Mouse (Mus musculus) stomach, embryonic 14.5 days (tissue): ENCODE measurements around the gene Cdh15. TPM values are rescaled to one million over a fixed set of nuclear protein-coding genes. Genes with fewer than 3 reads are reported as not detected.

Experiments used
- ATAC-seq: fragments of 200-750 bp; cut with Nextera tagmentation; 2 replicates; pipeline ENCODE4 v1.8.0; 2017; ENCODE audit warnings: low read depth, moderate TSS enrichment; ENCODE audit not compliant: insufficient number of reproducible peaks, insufficient read depth, low FRiP score
- H3K27ac ChIP-seq: fragments of 300-500 bp; sonication (generic); 2 replicates; pipeline ENCODE4 v1.5.1; 2014; ENCODE audit warnings: mild to moderate bottlenecking, low read length, moderate library complexity, mixed read lengths
- H3K27me3 ChIP-seq: fragments of 300-500 bp; sonication (generic); 2 replicates; pipeline ENCODE4 v1.6.1; 2014; ENCODE audit warnings: low read length, control low read depth, mixed read lengths; ENCODE audit not compliant: control insufficient read depth, insufficient read depth
- H3K36me3 ChIP-seq: fragments of 300-500 bp; sonication (generic); 2 replicates; pipeline ENCODE4 v1.6.1; 2014; ENCODE audit warnings: mild to moderate bottlenecking, control low read depth, low read length, moderate library complexity, mixed read lengths; ENCODE audit not compliant: control insufficient read depth, insufficient read depth
- H3K4me1 ChIP-seq: fragments of 300-500 bp; sonication (generic); 2 replicates; pipeline ENCODE4 v1.6.1; 2014; ENCODE audit warnings: low read length, control low read depth, mixed read lengths; ENCODE audit not compliant: control insufficient read depth, insufficient read depth
- H3K4me2 ChIP-seq: fragments of 300-500 bp; sonication (generic); replicated peaks from 2 replicates; pipeline ENCODE4 v1.6.1; 2014; ENCODE audit warnings: low read depth, low read length, control low read depth
- H3K4me3 ChIP-seq: fragments of 300-500 bp; sonication (generic); 2 replicates; pipeline ENCODE4 v1.5.1; 2014; ENCODE audit warnings: low read depth, low read length, control low read depth
- H3K9ac ChIP-seq: fragments of 300-500 bp; sonication (generic); replicated peaks from 2 replicates; pipeline ENCODE4 v1.6.1; 2014; ENCODE audit warnings: low read depth, mild to moderate bottlenecking, control low read depth, low read length, moderate library complexity, mixed read lengths
- H3K9me3 ChIP-seq: fragments of 300-500 bp; sonication (generic); 2 replicates; pipeline ENCODE4 v1.6.1; 2016; ENCODE audit warnings: low read depth, low read length, control low read depth; ENCODE audit not compliant: control insufficient read depth
- WGBS: fragments of 180-500 bp; shearing (Covaris S2); extraction: QIAGEN DNeasy Blood & Tissue Kit; methylation state at CpG from one replicate; pipeline ENCODE4 v1.1.7; 2014; 5-methylcytosine and 5-hydroxymethylcytosine counted together
- polyA plus RNA-seq: library from polyadenylated mRNA; unstranded; fragments of >200 nt; fragmentation: Nextera tagmentation; extraction: Ambion mirVana; gene quantifications from 2 replicates; pipeline ENCODE4 v1.2.1, GENCODE M21; 2014

The Cdh15 gene
- polyA plus RNA-seq, 1 experiment from 2014 or later: 0.26 TPM

GRCm38 (mm10) chr8:122899085-122899484, 51.3 kb downstream of the Cdh15 start:
- peaks cover 61% of the 10 kb centered on the region for H3K36me3 ChIP-seq
- H3K4me1 ChIP-seq: no peaks in the 10 kb centered on the region
- H3K4me2 ChIP-seq: no peak overlapping the region
- no peak overlapping the region for H3K4me3 ChIP-seq
- H3K9me3 ChIP-seq: no peaks in the 10 kb centered on the region
- no peak overlapping the region for H3K27ac ChIP-seq
- ATAC-seq: no peak
- no peak overlapping the region for H3K9ac ChIP-seq
- H3K27me3 ChIP-seq: no peaks in the 10 kb centered on the region
- 80% methylated on average over 5 of the region's 5 CpGs for WGBS

GRCm38 (mm10) chr8:122901476-122901875, 53.7 kb downstream of the Cdh15 start:
- no peaks in the 10 kb centered on the region for H3K27me3 ChIP-seq
- peaks cover 37% of the 10 kb centered on the region for H3K36me3 ChIP-seq
- no peak overlapping the region for H3K4me2 ChIP-seq
- no peak overlapping the region for H3K4me3 ChIP-seq
- H3K9me3 ChIP-seq: no peaks in the 10 kb centered on the region
- no peak overlapping the region for H3K9ac ChIP-seq
- WGBS: 88% methylated on average over 7 of the region's 7 CpGs
- H3K4me1 ChIP-seq: peaks cover 3% of the 10 kb centered on the region; the same call in 1 of the 2 replicates
- ATAC-seq: no peak
- no peak overlapping the region for H3K27ac ChIP-seq

GRCm38 (mm10) chr8:122901892-122902515, 54.2 kb downstream of the Cdh15 start:
- Histone ChIP-seq H3K9ac (no peak overlapping the region), H3K4me1 (peaks cover 4% of the 10 kb centered on the region; the same call in 1 of the 2 replicates), H3K9me3 (no peaks in the 10 kb centered on the region), H3K36me3 (peaks cover 31% of the 10 kb centered on the region), H3K4me2 (no peak overlapping the region), H3K27ac (no peak overlapping the region), H3K27me3 (no peaks in the 10 kb centered on the region), H3K4me3 (no peak overlapping the region)
- WGBS: 86% methylated on average over 8 of the region's 8 CpGs
- ATAC-seq: no peak

- 72% methylated on average over 3 of the region's 3 CpGs for WGBS
- peaks cover 4% of the 10 kb centered on the region; the same call in 1 of the 2 replicates for H3K4me1 ChIP-seq
- no peak overlapping the region for H3K4me2 ChIP-seq
- no peak overlapping the region for H3K4me3 ChIP-seq
- H3K27me3 ChIP-seq: no peaks in the 10 kb centered on the region
- H3K9me3 ChIP-seq: no peaks in the 10 kb centered on the region
- no peak overlapping the region for H3K27ac ChIP-seq
- peaks cover 31% of the 10 kb centered on the region for H3K36me3 ChIP-seq
- H3K9ac ChIP-seq: no peak overlapping the region
- ATAC-seq: no peak
Measured at GRCm38 (mm10) chr8:122902581-122902980, 54.8 kb downstream of the Cdh15 start.

GRCm38 (mm10) chr8:122903002-122903401, 55.2 kb downstream of the Cdh15 start:
- Histone ChIP-seq H3K9ac (no peak overlapping the region), H3K4me3 (no peak overlapping the region), H3K27me3 (no peaks in the 10 kb centered on the region), H3K4me1 (peaks cover 4% of the 10 kb centered on the region; the same call in 1 of the 2 replicates), H3K27ac (no peak overlapping the region), H3K36me3 (peaks cover 31% of the 10 kb centered on the region), H3K4me2 (no peak overlapping the region), H3K9me3 (no peaks in the 10 kb centered on the region)
- no peak for ATAC-seq
- 70% methylated on average over 5 of the region's 5 CpGs for WGBS

GRCm38 (mm10) chr8:122904496-122904895, 56.7 kb downstream of the Cdh15 start:
- Histone ChIP-seq H3K9me3 (no peaks in the 10 kb centered on the region), H3K9ac (no peak overlapping the region), H3K27ac (no peak overlapping the region), H3K27me3 (no peaks in the 10 kb centered on the region), H3K4me2 (no peak overlapping the region), H3K4me1 (peaks cover 4% of the 10 kb centered on the region; the same call in 1 of the 2 replicates), H3K4me3 (no peak overlapping the region), H3K36me3 (peaks cover 26% of the 10 kb centered on the region)
- 94% methylated on average over 11 of the region's 11 CpGs for WGBS
- no peak for ATAC-seq

- Histone ChIP-seq H3K27ac (no peak overlapping the region), H3K9me3 (no peaks in the 10 kb centered on the region), H3K4me3 (no peak overlapping the region), H3K36me3 (peaks cover 18% of the 10 kb centered on the region; the same call in 1 of the 2 replicates), H3K27me3 (no peaks in the 10 kb centered on the region), H3K4me2 (no peak overlapping the region), H3K4me1 (peaks cover 4% of the 10 kb centered on the region; the same call in 1 of the 2 replicates), H3K9ac (no peak overlapping the region)
- 90% methylated on average over 4 of the region's 4 CpGs for WGBS
- ATAC-seq: no peak
Measured at GRCm38 (mm10) chr8:122905346-122905745, 57.6 kb downstream of the Cdh15 start.

GRCm38 (mm10) chr8:122906463-122907021, 58.8 kb downstream of the Cdh15 start:
- Histone ChIP-seq H3K4me3 (no peak overlapping the region), H3K4me1 (peaks cover 4% of the 10 kb centered on the region; the same call in 1 of the 2 replicates), H3K9me3 (no peaks in the 10 kb centered on the region), H3K4me2 (no peak overlapping the region), H3K27me3 (no peaks in the 10 kb centered on the region), H3K9ac (no peak overlapping the region), H3K36me3 (peaks cover 18% of the 10 kb centered on the region; the same call in 1 of the 2 replicates), H3K27ac (no peak overlapping the region)
- WGBS: 36% methylated on average over 6 of the region's 6 CpGs
- peak; percentile 66; the same call in 1 of the 2 replicates for ATAC-seq
